Mouse (Mus musculus) neural tube, embryonic 11.5 days (tissue): Measurements from ENCODE around the gene Ttll2. TPM values are rescaled to one million over a fixed set of nuclear protein-coding genes. Genes with fewer than 3 reads are reported as not detected.
"Not testable (repeated sequence)": the region's sequence is repeated elsewhere in the genome, so short reads cannot be mapped to it uniquely, and the experiment has no call there.

ENCODE experiments used
- ATAC-seq: fragments of 200-750 bp; cut with Nextera tagmentation; 2 replicates; pipeline ENCODE4 v1.8.0; 2017; ENCODE audit warnings: moderate number of reproducible peaks, mild to moderate bottlenecking, moderate TSS enrichment, moderate library complexity; ENCODE audit not compliant: insufficient read depth, low FRiP score, low TSS enrichment
- DNase-seq: peaks from one replicate; pipeline ENCODE4 v3.0.0-alpha.2; 2015; ENCODE audit warnings: low spot score
- H3K27ac ChIP-seq: fragments of 300-500 bp; sonication (generic); 2 replicates; pipeline ENCODE4 v1.5.1; 2014; ENCODE audit warnings: low read depth, mild to moderate bottlenecking, low read length
- H3K27me3 ChIP-seq: fragments of 300-500 bp; sonication (generic); 2 replicates; pipeline ENCODE4 v1.6.1; 2014; ENCODE audit warnings: mild to moderate bottlenecking, low read length, mixed read lengths; ENCODE audit not compliant: control insufficient read depth, insufficient read depth
- H3K36me3 ChIP-seq: fragments of 300-500 bp; sonication (generic); 2 replicates; pipeline ENCODE4 v1.6.1; 2014; ENCODE audit warnings: mild to moderate bottlenecking, low read length, moderate library complexity, mixed read lengths; ENCODE audit not compliant: control insufficient read depth, insufficient read depth
- H3K4me1 ChIP-seq: fragments of 300-500 bp; sonication (generic); 2 replicates; pipeline ENCODE4 v1.6.1; 2014; ENCODE audit warnings: low read length, mixed read lengths; ENCODE audit not compliant: control insufficient read depth, insufficient read depth
- H3K4me2 ChIP-seq: fragments of 300-500 bp; sonication (generic); 2 replicates; pipeline ENCODE4 v1.6.1; 2014; ENCODE audit warnings: low read depth, mild to moderate bottlenecking, moderate library complexity
- H3K4me3 ChIP-seq: fragments of 300-500 bp; sonication (generic); 2 replicates; pipeline ENCODE4 v1.5.1; 2014; ENCODE audit warnings: low read depth, low read length
- H3K9ac ChIP-seq: fragments of 300-500 bp; sonication (generic); 2 replicates; pipeline ENCODE4 v1.6.1; 2014; ENCODE audit warnings: mild to moderate bottlenecking, low read length
- H3K9me3 ChIP-seq: fragments of 300-500 bp; sonication (generic); 2 replicates; pipeline ENCODE4 v1.6.1; 2016; ENCODE audit warnings: low read length; ENCODE audit not compliant: control insufficient read depth
- WGBS: fragments of 180-500 bp; shearing (Covaris S2); extraction: QIAGEN DNeasy Blood & Tissue Kit; methylation state at CpG from one replicate; pipeline ENCODE4 v1.1.7; 2014; 5-methylcytosine and 5-hydroxymethylcytosine counted together
- polyA plus RNA-seq: library from polyadenylated mRNA; unstranded; fragments of >200 nt; fragmentation: Nextera tagmentation; extraction: Ambion mirVana; gene quantifications from 2 replicates; pipeline ENCODE4 v1.2.1, GENCODE M21; 2014

Gene Ttll2
- not detected in 2 replicates for polyA plus RNA-seq

DNA sequence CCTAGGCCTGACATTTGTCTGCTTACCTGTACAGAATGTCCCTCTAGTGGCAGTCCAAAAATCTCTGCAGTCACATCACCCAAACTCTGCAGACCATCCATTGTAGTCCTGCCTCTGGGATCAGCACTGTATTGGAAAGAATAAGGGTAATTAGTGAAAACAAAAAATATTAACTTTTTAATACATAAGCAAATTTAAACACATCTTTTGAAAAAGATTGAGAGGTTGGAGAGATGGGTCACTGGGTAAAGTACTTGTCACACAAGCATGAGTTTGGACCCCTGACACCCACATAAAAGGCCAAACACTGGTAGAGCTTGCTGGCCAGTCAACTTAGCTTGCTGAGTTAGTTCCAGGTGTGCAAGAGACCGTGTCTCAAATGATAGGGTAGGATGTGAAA, at the start of gene Ttll2:
TSS of gene Ttll2 (minus strand) at position 101 of the 400 bp plus-strand sequence.
- H3K9ac ChIP-seq, H3K4me1 ChIP-seq, H3K4me3 ChIP-seq, DNase-seq, H3K27ac ChIP-seq, H3K9me3 ChIP-seq, ATAC-seq, H3K4me2 ChIP-seq, H3K27me3 ChIP-seq, H3K36me3 ChIP-seq: not testable (repeated sequence)
- 91% methylated on average over 1 of the region's 1 CpGs for WGBS

DNA sequence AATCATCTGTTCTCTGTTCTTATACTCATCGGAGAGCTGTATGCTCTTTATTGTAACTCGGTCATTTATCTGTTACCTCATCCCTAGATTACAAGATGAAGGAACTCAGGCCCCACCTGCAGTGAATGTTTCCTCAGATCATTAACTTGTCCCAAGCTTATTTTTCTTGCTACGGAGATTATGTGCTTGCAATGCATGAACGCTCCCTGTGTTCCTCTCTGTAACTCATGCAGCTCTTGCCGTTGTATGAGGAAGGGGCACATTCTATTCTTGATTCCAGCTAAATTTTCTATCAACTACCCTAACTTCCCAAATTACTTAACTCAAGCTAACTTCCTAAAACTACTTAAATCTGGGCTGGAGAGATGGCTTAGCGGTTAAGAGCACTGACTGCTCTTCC, 47.3 kb upstream of the Ttll2 start:
- H3K36me3 ChIP-seq, H3K9ac ChIP-seq, H3K27me3 ChIP-seq, H3K4me2 ChIP-seq, H3K27ac ChIP-seq, H3K4me1 ChIP-seq, H3K4me3 ChIP-seq, ATAC-seq, H3K9me3 ChIP-seq, DNase-seq: not testable (repeated sequence)
- 82% methylated on average over 6 of the region's 6 CpGs for WGBS

- H3K36me3 ChIP-seq, H3K9ac ChIP-seq, H3K27ac ChIP-seq, ATAC-seq, H3K4me3 ChIP-seq, H3K9me3 ChIP-seq, H3K4me1 ChIP-seq, H3K27me3 ChIP-seq, H3K4me2 ChIP-seq, DNase-seq: not testable (repeated sequence)
- 88% methylated on average over 6 of the region's 6 CpGs for WGBS
Measured at GRCm38 (mm10) chr17:7398198-7398847, 45.8 kb upstream of the Ttll2 start.

GRCm38 (mm10) chr17:7397079-7397478, 44.6 kb upstream of the Ttll2 start:
- not testable (repeated sequence) for ATAC-seq, H3K27ac ChIP-seq, H3K9ac ChIP-seq, H3K9me3 ChIP-seq, H3K4me3 ChIP-seq, H3K36me3 ChIP-seq, H3K4me2 ChIP-seq, H3K4me1 ChIP-seq, H3K27me3 ChIP-seq, DNase-seq
- WGBS = 85% methylated on average over 10 of the region's 13 CpGs

- not testable (repeated sequence) for ATAC-seq, H3K27ac ChIP-seq, H3K4me2 ChIP-seq, DNase-seq, H3K4me3 ChIP-seq, H3K9ac ChIP-seq, H3K27me3 ChIP-seq, H3K4me1 ChIP-seq, H3K9me3 ChIP-seq, H3K36me3 ChIP-seq
- no CpG with 5 or more reads among the region's 2 CpGs for WGBS
Measured at GRCm38 (mm10) chr17:7396288-7396687, 43.8 kb upstream of the Ttll2 start.

- not testable (repeated sequence) for H3K9ac ChIP-seq, DNase-seq, H3K36me3 ChIP-seq, H3K27ac ChIP-seq, ATAC-seq, H3K4me2 ChIP-seq, H3K4me1 ChIP-seq, H3K4me3 ChIP-seq, H3K27me3 ChIP-seq, H3K9me3 ChIP-seq
- WGBS = 95% methylated on average over 6 of the region's 8 CpGs
Measured at GRCm38 (mm10) chr17:7395671-7396070, 43.2 kb upstream of the Ttll2 start.

DNA sequence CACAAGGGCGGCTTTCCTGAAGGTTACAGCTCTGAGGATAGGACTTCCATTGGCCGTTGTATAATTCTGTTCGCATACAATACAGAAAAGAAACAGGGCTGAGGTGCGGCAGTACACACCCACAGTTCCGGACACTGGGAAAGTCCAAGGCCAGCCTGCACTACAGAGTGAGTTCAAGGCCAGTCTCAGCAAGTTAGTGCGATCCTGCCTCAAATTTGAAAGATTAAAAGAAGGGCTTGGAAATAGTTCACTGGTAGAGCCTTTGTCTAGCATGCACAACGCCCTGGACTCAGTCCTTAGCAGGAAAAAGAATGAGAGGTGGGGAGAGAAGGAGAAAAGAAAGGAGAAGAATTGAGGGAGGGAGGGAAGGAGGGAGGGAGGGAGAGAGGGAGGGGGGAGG, 42.6 kb upstream of the Ttll2 start:
- not testable (repeated sequence) for H3K9me3 ChIP-seq, DNase-seq, H3K4me2 ChIP-seq, H3K27ac ChIP-seq, H3K27me3 ChIP-seq, ATAC-seq, H3K4me1 ChIP-seq, H3K36me3 ChIP-seq, H3K9ac ChIP-seq, H3K4me3 ChIP-seq
- WGBS = 92% methylated on average over 7 of the region's 7 CpGs

- WGBS = 90% methylated on average over 7 of the region's 7 CpGs
- not testable (repeated sequence) for H3K9ac ChIP-seq, H3K36me3 ChIP-seq, DNase-seq, H3K9me3 ChIP-seq, ATAC-seq, H3K27ac ChIP-seq, H3K4me3 ChIP-seq, H3K27me3 ChIP-seq, H3K4me2 ChIP-seq, H3K4me1 ChIP-seq
Measured at GRCm38 (mm10) chr17:7389898-7390297, 37.4 kb upstream of the Ttll2 start.

DNA sequence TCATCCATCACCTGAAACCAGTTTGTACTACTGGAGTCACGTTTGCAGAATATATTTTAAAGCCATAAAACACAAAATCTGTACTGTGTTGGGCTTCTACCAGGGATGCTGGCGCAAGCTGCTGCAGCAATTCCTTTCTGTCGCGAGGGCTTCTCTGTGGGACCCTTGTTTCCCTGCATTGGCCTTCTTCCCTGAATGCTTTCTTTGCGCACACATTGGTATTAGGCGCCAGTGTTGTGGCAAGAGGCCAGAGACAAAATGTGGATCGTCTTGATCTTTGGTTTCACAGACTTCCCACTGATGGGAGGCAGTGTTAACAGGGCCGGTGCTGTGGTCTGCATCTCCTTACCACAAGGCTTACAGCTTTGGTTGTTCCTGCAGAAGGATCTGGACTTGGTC, 36.5 kb upstream of the Ttll2 start:
- H3K36me3 ChIP-seq, DNase-seq, H3K4me2 ChIP-seq, H3K4me3 ChIP-seq, H3K4me1 ChIP-seq, H3K9ac ChIP-seq, H3K9me3 ChIP-seq, H3K27ac ChIP-seq, ATAC-seq, H3K27me3 ChIP-seq: not testable (repeated sequence)
- WGBS = 91% methylated on average over 6 of the region's 8 CpGs
